Mouse (Mus musculus): ENCODE measurements around the gene Fam166a. TPM values are rescaled to one million over a fixed set of nuclear protein-coding genes. Genes with fewer than 3 reads are reported as not detected.
A peak's percentile ranks its signal among the peaks of the same experiment; 100 is the strongest.

Fam166a gene
- 1.2 TPM in 1 of 2 replicates, not detected in the other for polyA plus RNA-seq (2016; fragmentation: Nextera tagmentation; extraction: Ambion mirVana)

GRCm38 (mm10) chr2:25218445-25218844 lies at the start of gene Fam166a:
Gene Fam166a (plus strand): TSS chr2:25218745.
- no peak for ATAC-seq
- H3K9ac ChIP-seq, result no peak within 1 kb of the TSS
- H3K27me3 ChIP-seq (replicated peaks), result peaks cover 23% of the 10 kb centered on the region
- peaks cover 23% of the 10 kb centered on the region for H3K36me3 ChIP-seq
- H3K27ac ChIP-seq, result no peak within 1 kb of the TSS
- no peak within 1 kb of the TSS for H3K4me3 ChIP-seq
- peaks cover 22% of the 10 kb centered on the region for H3K4me1 ChIP-seq
- no peaks in the 10 kb centered on the region for H3K9me3 ChIP-seq (replicated peaks)
- no peak within 1 kb of the TSS for H3K4me2 ChIP-seq

GRCm38 (mm10) chr2:25169778-25170177 lies 48.8 kb upstream of the Fam166a start:
- H3K27me3 ChIP-seq (replicated peaks), result peaks cover 2% of the 10 kb centered on the region; the same call in 1 of the 2 replicates
- H3K4me3 ChIP-seq, result no peak overlapping the region
- peaks cover 71% of the 10 kb centered on the region for H3K4me1 ChIP-seq
- no peak overlapping the region for H3K9ac ChIP-seq
- no peaks in the 10 kb centered on the region for H3K9me3 ChIP-seq (replicated peaks)
- WGBS (ENCODE audit: insufficient replicate concordance), result 41% methylated on average over 5 of the region's 5 CpGs
- no peak overlapping the region for H3K27ac ChIP-seq
- ATAC-seq, result no peak
- no peak overlapping the region for H3K4me2 ChIP-seq
- H3K36me3 ChIP-seq, result no peaks in the 10 kb centered on the region

GRCm38 (mm10) chr2:25170326-25171100 lies 48.0 kb upstream of the Fam166a start:
- H3K36me3 ChIP-seq, result no peaks in the 10 kb centered on the region
- H3K9ac ChIP-seq, result no peak overlapping the region
- no peaks in the 10 kb centered on the region for H3K9me3 ChIP-seq (replicated peaks)
- no peak overlapping the region for H3K4me2 ChIP-seq
- ATAC-seq, result no peak
- no peaks in the 10 kb centered on the region for H3K27me3 ChIP-seq (replicated peaks)
- H3K4me1 ChIP-seq, result peaks cover 78% of the 10 kb centered on the region
- 55% methylated on average over 10 of the region's 10 CpGs for WGBS (ENCODE audit: insufficient replicate concordance)
- no peak overlapping the region for H3K27ac ChIP-seq
- no peak overlapping the region for H3K4me3 ChIP-seq

- 69% methylated on average over 6 of the region's 6 CpGs for WGBS (ENCODE audit: insufficient replicate concordance)
- H3K9ac ChIP-seq, result no peak overlapping the region
- H3K9me3 ChIP-seq (replicated peaks), result no peaks in the 10 kb centered on the region
- H3K36me3 ChIP-seq, result no peaks in the 10 kb centered on the region
- ATAC-seq, result no peak
- H3K4me3 ChIP-seq, result no peak overlapping the region
- H3K27me3 ChIP-seq (replicated peaks), result peaks cover under 1% of the 10 kb centered on the region; the same call in 1 of the 2 replicates
- H3K4me1 ChIP-seq, result peaks cover 85% of the 10 kb centered on the region
- H3K4me2 ChIP-seq, result no peak overlapping the region
- no peak overlapping the region for H3K27ac ChIP-seq
Measured at GRCm38 (mm10) chr2:25171101-25171768, 47.3 kb upstream of the Fam166a start.

GRCm38 (mm10) chr2:25171769-25172153 lies 46.8 kb upstream of the Fam166a start:
- Histone ChIP-seq H3K4me3 (no peak overlapping the region), H3K36me3 (no peaks in the 10 kb centered on the region), H3K27me3 (replicated peaks) (peaks cover 5% of the 10 kb centered on the region), H3K9me3 (replicated peaks) (no peaks in the 10 kb centered on the region), H3K27ac (no peak overlapping the region), H3K9ac (no peak overlapping the region), H3K4me1 (peaks cover 89% of the 10 kb centered on the region), H3K4me2 (no peak overlapping the region)
- WGBS (ENCODE audit: insufficient replicate concordance), result 81% methylated on average over 1 of the region's 1 CpGs
- ATAC-seq, result no peak

GRCm38 (mm10) chr2:25172629-25173028 lies 45.9 kb upstream of the Fam166a start:
- H3K4me3 ChIP-seq, result no peak overlapping the region
- H3K9ac ChIP-seq, result no peak overlapping the region
- no peaks in the 10 kb centered on the region for H3K9me3 ChIP-seq (replicated peaks)
- no peaks in the 10 kb centered on the region for H3K36me3 ChIP-seq
- H3K4me1 ChIP-seq, result peaks cover 90% of the 10 kb centered on the region
- H3K27ac ChIP-seq, result no peak overlapping the region
- ATAC-seq, result 0 out of 2 replicates have a peak, but pooled peaks have one; percentile 11
- WGBS (ENCODE audit: insufficient replicate concordance), result 35% methylated on average over 8 of the region's 8 CpGs
- peaks cover 14% of the 10 kb centered on the region for H3K27me3 ChIP-seq (replicated peaks)
- H3K4me2 ChIP-seq, result no peak overlapping the region; the same call in 1 of the 2 replicates

- no peak for ATAC-seq
- Histone ChIP-seq H3K4me3 (no peak overlapping the region), H3K4me2 (no peak overlapping the region), H3K27me3 (replicated peaks) (peaks cover 26% of the 10 kb centered on the region), H3K36me3 (no peaks in the 10 kb centered on the region), H3K4me1 (peaks cover 90% of the 10 kb centered on the region), H3K27ac (no peak overlapping the region), H3K9ac (no peak overlapping the region), H3K9me3 (replicated peaks) (no peaks in the 10 kb centered on the region)
- 91% methylated on average over 4 of the region's 4 CpGs for WGBS (ENCODE audit: insufficient replicate concordance)
Measured at GRCm38 (mm10) chr2:25173821-25174220, 44.7 kb upstream of the Fam166a start.

- peaks cover 37% of the 10 kb centered on the region for H3K27me3 ChIP-seq (replicated peaks)
- peak; percentile 53 for ATAC-seq
- no peaks in the 10 kb centered on the region for H3K9me3 ChIP-seq (replicated peaks)
- H3K27ac ChIP-seq, result peak overlapping the region; percentile 45
- WGBS (ENCODE audit: insufficient replicate concordance), result 37% methylated on average over 7 of the region's 7 CpGs
- H3K9ac ChIP-seq, result peak overlapping the region; percentile 1; the same call in 1 of the 2 replicates
- H3K4me3 ChIP-seq, result no peak overlapping the region
- H3K36me3 ChIP-seq, result no peaks in the 10 kb centered on the region
- peaks cover 88% of the 10 kb centered on the region for H3K4me1 ChIP-seq
- H3K4me2 ChIP-seq, result peak overlapping the region; percentile 11
Measured at GRCm38 (mm10) chr2:25174866-25175689, 43.5 kb upstream of the Fam166a start.

GRCm38 (mm10) chr2:25175690-25176078 lies 42.9 kb upstream of the Fam166a start:
- Histone ChIP-seq H3K4me3 (no peak overlapping the region), H3K9ac (no peak overlapping the region), H3K4me2 (peak overlapping the region; percentile 11), H3K27me3 (replicated peaks) (peaks cover 43% of the 10 kb centered on the region), H3K27ac (peak overlapping the region; percentile 45), H3K4me1 (peaks cover 88% of the 10 kb centered on the region), H3K9me3 (replicated peaks) (no peaks in the 10 kb centered on the region), H3K36me3 (no peaks in the 10 kb centered on the region)
- WGBS (ENCODE audit: insufficient replicate concordance), result 78% methylated on average over 4 of the region's 4 CpGs
- no peak for ATAC-seq

GRCm38 (mm10) chr2:25176573-25176972 lies 42.0 kb upstream of the Fam166a start:
- Histone ChIP-seq H3K9me3 (replicated peaks) (no peaks in the 10 kb centered on the region), H3K4me2 (no peak overlapping the region), H3K27ac (no peak overlapping the region), H3K36me3 (no peaks in the 10 kb centered on the region), H3K27me3 (replicated peaks) (peaks cover 52% of the 10 kb centered on the region), H3K4me3 (no peak overlapping the region), H3K4me1 (peaks cover 93% of the 10 kb centered on the region), H3K9ac (no peak overlapping the region)
- no peak for ATAC-seq
- 52% methylated on average over 6 of the region's 6 CpGs for WGBS (ENCODE audit: insufficient replicate concordance)

GRCm38 (mm10) chr2:25177076-25177475 lies 41.5 kb upstream of the Fam166a start:
- no peak overlapping the region for H3K4me2 ChIP-seq
- no peaks in the 10 kb centered on the region for H3K9me3 ChIP-seq (replicated peaks)
- no peak overlapping the region for H3K27ac ChIP-seq
- H3K4me1 ChIP-seq, result peaks cover 94% of the 10 kb centered on the region
- H3K36me3 ChIP-seq, result no peaks in the 10 kb centered on the region
- H3K9ac ChIP-seq, result no peak overlapping the region
- 44% methylated on average over 4 of the region's 4 CpGs for WGBS (ENCODE audit: insufficient replicate concordance)
- H3K4me3 ChIP-seq, result no peak overlapping the region
- no peak for ATAC-seq
- H3K27me3 ChIP-seq (replicated peaks), result peaks cover 57% of the 10 kb centered on the region

- 29% methylated on average over 6 of the region's 6 CpGs for WGBS (ENCODE audit: insufficient replicate concordance)
- no peak overlapping the region for H3K4me3 ChIP-seq
- no peak for ATAC-seq
- no peak overlapping the region for H3K9ac ChIP-seq
- no peak overlapping the region for H3K27ac ChIP-seq
- H3K4me2 ChIP-seq, result no peak overlapping the region
- H3K9me3 ChIP-seq (replicated peaks), result no peaks in the 10 kb centered on the region
- no peaks in the 10 kb centered on the region for H3K36me3 ChIP-seq
- peaks cover 62% of the 10 kb centered on the region for H3K27me3 ChIP-seq (replicated peaks)
- peaks cover 94% of the 10 kb centered on the region for H3K4me1 ChIP-seq
Measured at GRCm38 (mm10) chr2:25177685-25178084, 40.9 kb upstream of the Fam166a start.

Measured in liver, embryonic 12.5 days (tissue).